Mouse (Mus musculus): ENCODE measurements at regions not wholly inside any gene's neighbourhood (a gene's known extent, or its start where the extent isn't known, plus 50 kb on each side); places are given as distances from the start of the nearest gene placed in this dataset.
A peak's percentile ranks its signal among the peaks of the same experiment; 100 is the strongest.
"Not testable (repeated sequence)": the region's sequence is repeated elsewhere in the genome, so short reads cannot be mapped to it uniquely, and the experiment has no call there.

DNA sequence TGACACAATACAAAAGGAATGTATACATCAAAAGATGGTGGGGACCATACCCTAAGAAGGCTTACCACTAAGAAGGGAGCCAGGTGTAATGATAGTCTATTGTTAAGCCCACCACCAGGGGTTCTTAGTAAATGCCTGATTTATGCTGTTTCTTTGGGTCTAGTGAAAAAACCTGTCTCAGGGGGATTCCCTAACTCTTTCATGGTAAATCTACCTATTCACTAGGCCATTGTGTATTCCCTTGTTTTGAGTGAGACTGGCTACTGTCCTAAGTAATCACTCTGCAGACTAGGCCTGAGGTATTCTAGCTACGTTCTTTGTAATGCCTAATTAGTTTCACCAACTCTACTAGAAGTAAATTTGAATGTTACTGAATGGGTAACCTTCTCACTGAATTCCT lies 161.3 kb downstream of the Lyplal1 start:
- peak; percentile 66; the same call in 1 of the 2 replicates for TF ChIP-seq NANOG (IDR thresholded peaks at IDR 0.05; ENCODE audit: borderline replicate concordance, low read length)
- TF ChIP-seq CTCF (conservative IDR thresholded peaks at IDR 0.05; ENCODE audit: low read length); POU5F1 (IDR thresholded peaks at IDR 0.05; ENCODE audit: borderline replicate concordance, low read length): not testable (repeated sequence)
